Mouse (Mus musculus) cortical plate, adult 2 months (tissue): ENCODE data around the gene Olfr750.

Experiments used
- CTCF ChIP-seq: fragments of 200-500 bp; IDR thresholded peaks from 2 replicates; pipeline ENCODE4 v1.5.1; 2011; ENCODE audit warnings: mild to moderate bottlenecking, control low read depth, low read length; ENCODE audit not compliant: insufficient read depth; ENCODE audit errors: extremely low read depth
- POLR2A ChIP-seq: fragments of 200-500 bp; IDR thresholded peaks from 2 replicates; pipeline ENCODE4 v1.6.1; 2011; ENCODE audit warnings: mild to moderate bottlenecking, low read length, control low read depth; ENCODE audit not compliant: insufficient read depth; ENCODE audit errors: extremely low read depth

- no peak for TF ChIP-seq POLR2A
- no peak for TF ChIP-seq CTCF
Observed at GRCm38 (mm10) chr14:51068956-51069355, 5.3 kb downstream of the Olfr750 start.
